Mouse (Mus musculus): ENCODE data around the gene Ciart. TPM values are rescaled to one million over a fixed set of nuclear protein-coding genes. Genes with fewer than 3 reads are reported as not detected.
A peak's percentile ranks its signal among the peaks of the same experiment; 100 is the strongest.
"Not testable (repeated sequence)": the region's sequence is repeated elsewhere in the genome, so short reads cannot be mapped to it uniquely, and the experiment has no call there.

Gene Ciart
- total and polyA plus RNA-seq, 3 experiments: 1.0 to 5.1 (median 1.0) TPM

DNA sequence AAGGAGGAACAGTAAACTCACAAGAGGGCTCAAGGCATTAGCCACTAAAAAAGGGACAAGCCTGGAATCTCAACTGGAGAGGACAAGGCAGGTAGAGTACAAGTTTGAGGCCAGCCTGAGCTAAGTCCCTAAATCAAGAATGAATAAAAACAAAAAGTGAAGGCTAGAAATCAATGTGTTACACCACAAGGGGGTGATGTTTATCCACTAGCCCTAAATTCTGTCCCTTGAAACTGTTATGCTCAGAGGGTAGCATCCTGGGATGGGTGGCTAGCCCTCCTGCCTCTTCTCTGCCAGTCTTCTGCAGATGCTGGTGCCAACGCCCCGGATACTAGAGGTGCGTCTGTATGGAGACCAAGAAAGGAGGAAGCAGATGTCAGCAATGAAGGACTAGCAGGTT is 21.7 kb downstream of the Ciart start:
- Histone ChIP-seq H3K79me2 (replicated peaks; ENCODE audit: control insufficient read depth, extremely low read depth, insufficient read depth, poor library complexity, severe bottlenecking) (peaks cover 2% of the 10 kb centered on the region), H3K27me3 (replicated peaks) (no peaks in the 10 kb centered on the region), H3K9me3 (replicated peaks; ENCODE audit: low read length) (no peaks in the 10 kb centered on the region), H3K9ac (ENCODE audit: insufficient read depth, low read depth) (no peak overlapping the region), H3K27ac (ENCODE audit: insufficient read depth, low read depth) (no peak overlapping the region), H3K4me1 (ENCODE audit: control insufficient read depth in 1 of 2, insufficient read depth in 2 of 2) (no peaks in the 10 kb centered on the region), H3K36me3 (replicated peaks in 1 of 2; ENCODE audit: control insufficient read depth in 1 of 2, insufficient read depth in 1 of 2, low read length in 1 of 2) (peaks cover 18 to 36% of the 10 kb centered on the region in 2 experiments), H3K4me2 (ENCODE audit: insufficient read depth, low read depth, poor library complexity, severe bottlenecking) (no peak overlapping the region), H3K4me3 (replicated peaks in 1 of 3; ENCODE audit: low read depth in 2 of 3, low read length in 2 of 3, poor library complexity in 1 of 3) (no peak overlapping the region)
- in situ Hi-C loops (cut with MboI; ENCODE audit: low pct_ligation_motif_present, low pct_unique_long_range_greater_than_20kb, low sequenced_read_pairs) (no loop called here), dilution Hi-C loops (cut with MboI; ENCODE audit: extremely low pct_ligation_motif_present, extremely low pct_unique_long_range_greater_than_20kb, low sequenced_read_pairs) (no loop called here)
- DNase-seq (ENCODE audit: extremely low read depth): peak; percentile 34
- TF ChIP-seq ELF1 (IDR thresholded peaks at IDR 0.05; ENCODE audit: low read depth, low read length): no peak
- TF ChIP-seq MXI1 (IDR thresholded peaks at IDR 0.05; ENCODE audit: low read depth, low read length): no peak
- TF ChIP-seq MEF2A (IDR thresholded peaks at IDR 0.05; ENCODE audit: borderline replicate concordance, low read depth, low read length): no peak
- peak; percentile 74 for TF ChIP-seq RAD21 (IDR thresholded peaks at IDR 0.05; ENCODE audit: low read depth, low read length)
- peak in 1 of 2 experiments; percentile 74; a peak in 2 of 4 replicates for TF ChIP-seq CTCF (conservative IDR thresholded peaks at IDR 0.05 in 1 of 2, IDR thresholded peaks at IDR 0.05 in 1 of 2; ENCODE audit: low read depth in 2 of 2, low read length in 2 of 2)
- no peak for TF ChIP-seq MYC (IDR thresholded peaks at IDR 0.05; ENCODE audit: low read depth, low read length)
- no peak for TF ChIP-seq POLR2AphosphoS2 (IDR thresholded peaks at IDR 0.05; ENCODE audit: low read depth, low read length)
- peak; percentile 54 for TF ChIP-seq SMC3 (IDR thresholded peaks at IDR 0.05; ENCODE audit: low read depth, low read length)
- TF ChIP-seq POLR2A (IDR thresholded peaks at IDR 0.05; ENCODE audit: low read depth, low read length): no peak
- TF ChIP-seq MAX (IDR thresholded peaks at IDR 0.05; ENCODE audit: low read length): 0 out of 2 replicates have a peak, but pooled peaks have one; percentile 13

DNA sequence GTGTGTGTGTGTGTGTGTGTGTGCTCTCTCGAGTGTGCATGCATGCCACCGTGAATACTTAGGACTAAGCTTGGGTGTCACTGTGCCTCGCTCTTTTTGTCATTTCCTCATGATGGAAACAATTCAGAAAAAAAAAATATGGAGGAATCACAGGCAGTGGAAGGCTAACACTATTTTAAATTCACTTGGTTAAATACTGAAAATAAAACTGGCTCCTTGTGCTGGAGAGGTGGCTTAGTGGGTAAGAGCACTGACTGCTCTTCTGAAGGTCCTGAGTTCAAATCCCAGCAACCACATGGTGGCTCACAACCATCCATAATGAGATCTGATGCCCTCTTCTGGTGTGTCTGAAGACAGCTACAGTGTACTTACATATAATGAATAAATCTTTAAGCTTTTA is 23.8 kb downstream of the Ciart start:
- Histone ChIP-seq H3K79me2 (replicated peaks; ENCODE audit: control insufficient read depth, extremely low read depth, insufficient read depth, poor library complexity, severe bottlenecking) (peaks cover 19% of the 10 kb centered on the region), H3K4me1 (ENCODE audit: control insufficient read depth in 1 of 2, insufficient read depth in 2 of 2) (peaks cover 0 to 13% of the 10 kb centered on the region in 2 experiments; a peak in 1 of 4 replicates), H3K36me3 (replicated peaks in 1 of 2; ENCODE audit: control insufficient read depth in 1 of 2, insufficient read depth in 1 of 2, low read length in 1 of 2) (peaks cover 9 to 25% of the 10 kb centered on the region in 2 experiments)
- H3K27ac ChIP-seq (ENCODE audit: insufficient read depth, low read depth); DNase-seq (ENCODE audit: extremely low read depth); H3K27me3 ChIP-seq (replicated peaks); H3K4me2 ChIP-seq (ENCODE audit: insufficient read depth, low read depth, poor library complexity, severe bottlenecking); H3K9me3 ChIP-seq (replicated peaks; ENCODE audit: low read length); dilution Hi-C loops (cut with MboI; ENCODE audit: extremely low pct_ligation_motif_present, extremely low pct_unique_long_range_greater_than_20kb, low sequenced_read_pairs); H3K4me3 ChIP-seq (replicated peaks in 1 of 3; ENCODE audit: low read depth in 2 of 3, low read length in 2 of 3, poor library complexity in 1 of 3); H3K9ac ChIP-seq (ENCODE audit: insufficient read depth, low read depth): not testable (repeated sequence)
- in situ Hi-C loops (cut with MboI; ENCODE audit: low pct_ligation_motif_present, low pct_unique_long_range_greater_than_20kb, low sequenced_read_pairs): loop anchor here (10.0 kb wide), 1 partner anchor 197 kb away; the partner anchor contains the start of gene Vps45

DNA sequence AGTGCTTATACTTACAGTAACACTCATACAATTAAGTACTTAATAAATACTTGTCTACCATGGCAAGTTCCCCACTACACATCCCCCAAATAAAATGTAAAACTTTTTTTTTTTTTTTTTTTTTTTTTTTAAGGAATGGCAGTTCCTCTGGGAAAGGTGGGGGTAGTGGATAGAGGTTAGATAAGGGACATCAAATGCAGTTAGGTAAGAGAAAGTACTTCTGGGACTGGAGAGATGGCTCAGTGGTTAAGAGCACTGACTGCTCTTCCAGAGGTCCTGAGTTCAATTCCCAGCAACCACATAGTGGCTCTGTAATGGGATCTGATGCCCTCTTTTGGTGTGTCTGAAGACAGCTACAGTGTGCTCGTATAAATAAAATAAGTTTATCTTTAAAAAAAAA is 25.0 kb downstream of the Ciart start:
- peaks cover 22% of the 10 kb centered on the region for H3K79me2 ChIP-seq (replicated peaks; ENCODE audit: control insufficient read depth, extremely low read depth, insufficient read depth, poor library complexity, severe bottlenecking)
- H3K9me3 ChIP-seq (replicated peaks; ENCODE audit: low read length); H3K4me3 ChIP-seq (replicated peaks in 1 of 3; ENCODE audit: low read depth in 2 of 3, low read length in 2 of 3, poor library complexity in 1 of 3); H3K9ac ChIP-seq (ENCODE audit: insufficient read depth, low read depth); DNase-seq (ENCODE audit: extremely low read depth); H3K4me2 ChIP-seq (ENCODE audit: insufficient read depth, low read depth, poor library complexity, severe bottlenecking); H3K27ac ChIP-seq (ENCODE audit: insufficient read depth, low read depth); dilution Hi-C loops (cut with MboI; ENCODE audit: extremely low pct_ligation_motif_present, extremely low pct_unique_long_range_greater_than_20kb, low sequenced_read_pairs); H3K27me3 ChIP-seq (replicated peaks): not testable (repeated sequence)
- in situ Hi-C loops (cut with MboI; ENCODE audit: low pct_ligation_motif_present, low pct_unique_long_range_greater_than_20kb, low sequenced_read_pairs): loop anchor here (10.0 kb wide), 1 partner anchor 198 kb away; the partner anchor contains the start of gene Vps45
- 0 out of 2 replicates have a peak, but pooled peaks have one; percentile 19 for TF ChIP-seq ZNF384 (IDR thresholded peaks at IDR 0.05; ENCODE audit: low read depth, low read length)
- peaks cover 9 to 31% of the 10 kb centered on the region in 2 experiments for H3K36me3 ChIP-seq (replicated peaks in 1 of 2; ENCODE audit: control insufficient read depth in 1 of 2, insufficient read depth in 1 of 2, low read length in 1 of 2)
- H3K4me1 ChIP-seq (ENCODE audit: control insufficient read depth in 1 of 2, insufficient read depth in 2 of 2): peaks cover 0 to 13% of the 10 kb centered on the region in 2 experiments; a peak in 1 of 4 replicates
